Mouse (Mus musculus): ENCODE measurements at regions not wholly inside any gene's neighbourhood (a gene's known extent, or its start where the extent isn't known, plus 50 kb on each side); places are given as distances from the start of the nearest gene placed in this dataset.
A peak's percentile ranks its signal among the peaks of the same experiment; 100 is the strongest.

DNA sequence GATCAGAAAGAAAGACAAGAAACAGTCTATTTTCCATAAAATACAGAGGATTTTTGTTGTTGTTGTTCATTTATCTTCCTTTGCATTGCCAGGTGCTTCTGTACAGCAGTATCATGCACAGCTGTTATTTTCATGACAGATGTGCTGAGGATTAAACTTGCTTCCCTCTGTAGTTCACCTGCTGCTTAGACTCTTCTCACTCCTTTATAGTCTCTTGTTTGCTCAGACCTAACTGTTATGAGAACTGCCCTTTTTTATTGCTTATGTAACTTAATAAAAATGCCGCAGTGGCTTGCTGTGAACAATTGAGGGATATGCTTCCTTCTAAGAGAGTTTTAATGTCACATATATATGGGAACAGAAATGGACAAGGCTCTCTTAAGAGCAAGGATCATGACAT, 467.1 kb downstream of the Adcyap1 start:
- DNase-seq (ENCODE audit: low spot score in 2 of 2): no peak

GRCm38 (mm10) chr17:93676366-93676962, 477.6 kb downstream of the Adcyap1 start:
- DNase-seq (ENCODE audit: low spot score in 2 of 2): no peak

- DNase-seq (ENCODE audit: low spot score in 2 of 2): no peak
Measured at GRCm38 (mm10) chr17:93700685-93701084, 501.9 kb downstream of the Adcyap1 start.

- DNase-seq (ENCODE audit: low spot score in 2 of 2): peak in 1 of 2 experiments; percentile 10
Measured at GRCm38 (mm10) chr17:93717623-93718022, 518.8 kb downstream of the Adcyap1 start.

DNA sequence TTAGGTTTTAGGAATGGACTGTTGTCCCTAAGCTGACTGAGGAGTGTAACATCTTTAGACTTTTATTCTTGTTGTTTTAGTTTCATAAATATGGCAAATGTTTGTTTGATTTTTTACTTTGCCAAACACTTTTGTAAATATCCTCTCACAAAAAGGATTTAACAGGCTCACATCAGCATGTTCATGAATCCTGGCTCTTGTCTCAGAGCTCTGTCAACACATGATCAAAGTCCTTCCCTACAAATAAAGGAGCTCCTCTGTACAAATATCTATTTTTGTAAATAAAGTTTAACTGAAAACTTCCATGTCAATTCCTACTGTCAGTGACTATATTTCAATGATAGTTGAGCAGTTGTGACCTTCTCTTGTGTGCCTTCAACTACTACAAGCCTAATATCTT, 542.5 kb downstream of the Adcyap1 start:
- DNase-seq (ENCODE audit: low spot score in 2 of 2): no peak

- peak in 1 of 2 experiments; percentile 20 for DNase-seq (ENCODE audit: low spot score in 2 of 2)
Measured at GRCm38 (mm10) chr17:93762349-93762748, 563.5 kb downstream of the Adcyap1 start.

All from layer of hippocampus, adult 18-20 months (tissue).